Mouse (Mus musculus): ENCODE results near the gene Ddx21.

DNA sequence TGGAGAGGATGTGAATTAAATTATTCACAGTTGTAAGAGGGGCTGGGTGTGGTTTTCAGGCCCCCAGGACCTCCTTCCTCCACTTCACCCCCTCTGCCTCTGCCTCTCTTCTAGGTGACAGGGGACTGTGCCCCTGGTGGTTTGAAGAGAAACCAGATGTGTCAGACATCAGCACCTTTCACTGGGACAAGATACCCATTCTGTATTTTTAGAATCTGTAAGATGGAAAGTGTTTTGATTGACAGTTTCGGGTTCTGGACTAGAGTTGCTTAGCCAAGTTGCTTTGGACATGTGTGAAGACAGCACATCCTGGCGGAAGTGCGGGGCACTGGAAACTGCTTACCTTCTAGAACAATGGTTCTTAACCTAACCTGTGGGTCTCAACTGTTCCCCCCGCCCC lies 57.8 kb downstream of the Ddx21 start:
- TF ChIP-seq CTCF (IDR thresholded peaks at IDR 0.05; ENCODE audit: extremely low read depth, insufficient read length, insufficient replicate concordance, low read depth, low read length) (no peak), POLR2A (IDR thresholded peaks at IDR 0.05; ENCODE audit: low read depth, low read length) (no peak)

Data from small intestine, adult 2 months (tissue).